Mouse (Mus musculus): ENCODE results near the gene Ptf1a. TPM values are rescaled to one million over a fixed set of nuclear protein-coding genes. Genes with fewer than 3 reads are reported as not detected.

Gene Ptf1a
- not detected for total RNA-seq (2021)

- peak in 1 of 2 experiments; percentile 27 for DNase-seq (ENCODE audit: extremely low spot score in 1 of 2, low spot score in 2 of 2)
- intact Hi-C loops (cut with DNase I): no loop called here
Measured at GRCm38 (mm10) chr2:19444931-19445831, at the start of gene Ptf1a. TSS of gene Ptf1a (plus strand) at chr2:19445663.

DNA sequence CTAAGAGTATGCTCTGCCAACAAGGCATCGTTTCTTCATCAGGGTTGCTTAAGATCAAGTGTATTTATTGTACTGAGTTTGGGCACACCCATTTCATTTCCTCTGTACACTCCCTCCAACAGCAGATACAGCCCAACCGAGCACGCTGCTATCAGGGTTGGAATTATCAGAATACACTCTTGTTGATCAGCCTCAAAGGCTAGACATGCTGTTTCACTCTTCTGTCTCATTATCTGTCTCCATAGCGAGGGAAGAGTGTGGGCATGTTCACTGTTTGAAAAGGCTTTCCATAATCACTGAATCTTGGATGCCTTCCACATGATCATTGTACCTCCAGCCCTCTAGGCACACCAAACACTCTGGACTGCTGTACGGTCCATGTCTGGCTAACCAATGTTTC lies 40.1 kb upstream of the Ptf1a start:
- DNase-seq (ENCODE audit: extremely low spot score in 1 of 2, low spot score in 2 of 2): no peak
- intact Hi-C loops (cut with DNase I): no loop called here

GRCm38 (mm10) chr2:19406531-19406930 lies 38.9 kb upstream of the Ptf1a start:
- no peak for DNase-seq (ENCODE audit: extremely low spot score in 1 of 2, low spot score in 2 of 2)
- intact Hi-C loops (cut with DNase I): no loop called here

- peak; percentile 29 to 70 for DNase-seq (ENCODE audit: extremely low spot score in 1 of 2, low spot score in 2 of 2)
- intact Hi-C loops (cut with DNase I): no loop called here
Measured at GRCm38 (mm10) chr2:19414222-19414965, 31.1 kb upstream of the Ptf1a start.

GRCm38 (mm10) chr2:19415063-19415521 lies 30.4 kb upstream of the Ptf1a start:
- DNase-seq (ENCODE audit: extremely low spot score in 1 of 2, low spot score in 2 of 2): peak in 1 of 2 experiments; percentile 80
- intact Hi-C loops (cut with DNase I): loop anchor here (5.0 kb wide), 1 partner anchor 107 kb away; no protein-coding TSS in a partner anchor

- no peak for DNase-seq (ENCODE audit: extremely low spot score in 1 of 2, low spot score in 2 of 2)
- intact Hi-C loops (cut with DNase I): loop anchor here (5.0 kb wide), 1 partner anchor 106 kb away; no protein-coding TSS in a partner anchor
Measured at GRCm38 (mm10) chr2:19416066-19416465, 29.4 kb upstream of the Ptf1a start.

DNA sequence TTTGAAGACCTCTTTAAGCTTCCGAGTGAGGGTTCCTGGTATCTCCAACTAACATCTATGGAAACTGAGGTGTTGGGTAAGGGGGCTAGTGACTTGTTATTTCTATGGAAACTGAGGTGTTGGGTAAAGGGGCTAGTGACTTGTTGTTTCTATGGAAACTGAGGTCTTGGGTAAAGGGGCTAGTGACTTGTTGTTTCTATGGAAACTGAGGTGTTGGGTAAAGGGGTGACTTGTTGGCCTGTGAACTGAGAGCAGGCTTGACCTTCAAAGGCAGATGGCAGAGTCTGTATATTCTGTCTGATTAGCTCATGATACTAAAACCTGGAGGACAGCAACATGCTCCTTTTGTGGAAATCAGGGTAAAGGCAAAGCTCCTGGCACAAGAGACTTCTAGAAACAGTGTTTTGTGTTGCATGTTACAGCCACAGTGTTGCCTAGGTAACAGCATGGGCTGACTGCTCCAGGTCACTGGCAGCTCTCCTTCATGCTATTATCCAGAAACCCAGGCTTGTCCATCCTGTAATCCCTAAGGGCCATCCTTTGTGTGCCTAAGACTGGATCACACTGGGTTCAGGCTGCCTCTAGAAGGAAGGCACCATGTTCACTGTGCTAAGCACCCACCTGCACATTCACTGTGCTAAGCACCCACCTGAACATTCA lies 25.6 kb upstream of the Ptf1a start:
- intact Hi-C loops (cut with DNase I): loop anchor here (5.0 kb wide), 1 partner anchor 102 kb away; no protein-coding TSS in a partner anchor
- DNase-seq (ENCODE audit: extremely low spot score in 1 of 2, low spot score in 2 of 2): no peak

DNA sequence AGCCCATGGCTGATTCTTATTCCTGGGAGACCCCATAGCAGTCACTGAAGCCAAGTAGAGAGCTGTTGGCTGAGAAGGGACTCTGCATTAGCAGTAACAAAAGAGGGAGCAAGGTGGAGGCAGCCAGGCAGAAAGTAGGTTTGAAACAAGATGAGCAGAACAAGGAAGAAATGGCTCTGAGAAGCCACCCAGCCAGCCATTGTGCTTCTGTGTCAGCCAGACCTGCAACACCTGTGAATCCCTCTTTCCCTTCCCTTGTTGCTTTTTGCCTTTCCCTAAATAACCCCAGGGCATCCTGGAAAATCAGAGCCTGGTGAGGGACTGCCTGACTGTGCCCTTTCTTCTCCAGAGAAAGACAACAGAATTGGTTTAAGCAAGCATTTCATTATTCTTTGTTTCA lies 23.2 kb upstream of the Ptf1a start:
- no peak for DNase-seq (ENCODE audit: extremely low spot score in 1 of 2, low spot score in 2 of 2)
- intact Hi-C loops (cut with DNase I): no loop called here

GRCm38 (mm10) chr2:19423086-19423485 lies 22.4 kb upstream of the Ptf1a start:
- intact Hi-C loops (cut with DNase I): no loop called here
- no peak for DNase-seq (ENCODE audit: extremely low spot score in 1 of 2, low spot score in 2 of 2)

DNA sequence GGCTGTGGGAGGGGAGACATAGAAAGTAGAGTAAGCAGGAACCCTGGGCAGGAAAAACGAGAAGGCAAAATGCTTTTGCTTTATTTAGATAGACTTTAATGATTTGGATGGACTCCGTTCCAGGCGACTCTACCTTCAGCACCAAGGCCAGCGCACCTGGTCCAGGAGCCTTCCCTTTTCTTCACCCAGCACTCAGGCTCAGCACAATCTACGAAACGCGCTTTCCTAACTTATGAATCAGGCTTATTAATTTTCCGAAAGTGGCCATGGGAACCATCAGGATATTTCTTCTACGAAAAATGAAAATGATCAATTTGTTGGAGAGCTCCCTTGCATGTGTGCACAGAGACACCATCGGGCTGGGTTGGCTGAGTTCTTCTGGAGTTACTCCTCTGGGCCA lies 16.4 kb upstream of the Ptf1a start:
- intact Hi-C loops (cut with DNase I): no loop called here
- no peak for DNase-seq (ENCODE audit: extremely low spot score in 1 of 2, low spot score in 2 of 2)

DNA sequence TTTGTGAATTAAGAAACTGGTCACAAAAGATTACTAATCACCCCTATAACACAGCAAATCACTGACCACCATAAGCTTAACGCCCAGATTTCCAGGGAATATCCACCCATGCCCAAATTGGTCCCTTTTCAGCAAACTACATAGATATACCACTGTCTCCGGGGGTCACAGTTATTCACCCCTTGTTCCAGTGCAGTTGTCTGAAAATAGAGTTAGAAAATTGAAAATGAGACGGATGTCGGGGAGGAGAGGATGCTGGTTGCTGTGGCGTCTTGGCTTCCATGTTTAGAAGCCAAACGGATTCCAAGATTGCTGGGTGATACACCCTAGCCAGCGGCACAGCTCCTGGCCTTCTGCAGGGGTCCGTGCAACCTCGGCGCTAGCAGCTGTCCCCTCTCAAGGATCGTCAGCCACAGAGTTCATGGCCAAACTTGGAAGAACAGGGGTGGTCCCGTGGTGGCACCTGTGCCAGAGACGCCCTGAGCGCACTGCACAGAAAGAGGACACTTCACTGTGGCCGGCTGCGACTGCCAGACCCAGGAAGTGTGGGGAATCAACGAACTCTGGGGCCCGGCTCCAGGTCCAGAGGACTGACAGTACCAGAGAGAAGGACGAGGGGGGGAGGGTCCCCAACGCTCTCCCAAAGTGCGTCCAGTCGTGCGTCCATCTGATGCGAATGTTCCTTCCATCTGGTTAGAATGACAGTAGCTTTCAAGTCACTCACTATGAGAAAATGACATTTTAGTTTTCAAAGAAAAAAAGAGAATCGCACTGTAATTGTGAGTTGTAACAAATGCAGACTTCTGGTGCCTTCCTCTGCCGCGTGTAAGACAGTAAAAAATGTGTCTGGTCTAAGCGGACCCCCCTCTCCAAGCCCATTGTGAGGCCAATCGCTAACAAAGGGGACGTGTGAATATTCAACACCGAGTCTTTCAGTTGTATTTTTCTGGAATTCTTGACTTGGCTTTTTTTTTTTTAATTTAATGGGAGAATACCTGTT lies 15.5 kb upstream of the Ptf1a start:
- intact Hi-C loops (cut with DNase I): no loop called here
- no peak for DNase-seq (ENCODE audit: extremely low spot score in 1 of 2, low spot score in 2 of 2)

DNA sequence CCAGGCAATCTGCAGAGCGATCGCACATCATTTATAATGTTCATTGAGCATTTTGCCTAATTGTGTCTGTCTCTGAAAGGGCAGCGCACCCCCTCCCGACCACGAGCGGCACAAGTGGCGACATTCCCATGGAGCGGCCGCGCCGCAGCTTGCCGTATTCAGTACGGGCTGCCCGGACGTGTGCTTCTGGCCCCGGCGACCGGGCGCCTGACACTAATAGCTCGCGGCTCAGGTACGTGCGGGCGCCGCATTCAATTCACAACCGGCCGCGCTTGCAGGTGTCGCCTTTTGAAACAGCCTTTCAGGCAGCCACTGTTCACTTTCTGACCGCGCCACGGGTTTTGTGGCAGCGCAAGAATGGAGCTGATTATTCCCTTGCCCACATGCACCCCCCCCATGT lies 14.7 kb upstream of the Ptf1a start:
- intact Hi-C loops (cut with DNase I): no loop called here

GRCm38 (mm10) chr2:19431186-19431585 lies 14.3 kb upstream of the Ptf1a start:
- intact Hi-C loops (cut with DNase I): no loop called here
- no peak for DNase-seq (ENCODE audit: extremely low spot score in 1 of 2, low spot score in 2 of 2)

More for the DNA sequence above, 14.7 kb upstream of the Ptf1a start:
- DNase-seq (ENCODE audit: extremely low spot score in 1 of 2, low spot score in 2 of 2): no peak

DNA sequence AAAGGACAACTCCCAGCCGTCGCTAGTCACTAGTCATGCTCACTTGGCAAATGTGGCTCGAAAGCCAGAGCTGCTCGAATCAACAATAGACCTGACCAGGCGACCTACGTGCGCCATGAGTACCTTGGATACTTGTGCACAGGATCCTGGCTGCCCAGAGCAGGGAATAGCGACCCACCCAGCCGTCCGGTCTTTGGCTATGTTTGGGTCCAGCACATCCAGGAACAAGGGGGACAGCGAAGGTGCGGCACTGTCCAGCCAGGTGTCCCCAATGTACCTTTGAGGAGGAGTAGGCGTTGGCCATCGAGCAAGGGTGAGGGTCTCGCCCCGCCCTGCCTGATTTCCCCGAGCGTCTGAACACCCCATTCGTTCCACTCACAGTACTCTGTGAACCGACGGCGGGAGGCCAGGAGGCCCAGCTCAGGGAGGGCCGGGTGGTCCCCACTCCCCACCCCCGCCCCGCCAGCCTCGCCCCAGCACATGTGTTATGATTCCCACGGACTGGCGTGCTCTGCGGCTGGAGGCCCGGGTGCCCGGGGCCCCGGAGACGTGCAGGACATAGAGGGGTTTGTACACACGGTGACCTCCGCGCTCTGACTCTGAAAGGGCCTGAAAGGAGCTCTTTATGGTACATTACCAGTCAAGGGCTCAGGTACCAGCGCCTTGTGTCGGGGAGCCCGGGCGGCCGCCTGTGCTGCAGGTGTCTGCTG lies 13.7 kb upstream of the Ptf1a start:
- intact Hi-C loops (cut with DNase I): no loop called here
- DNase-seq (ENCODE audit: extremely low spot score in 1 of 2, low spot score in 2 of 2): no peak

GRCm38 (mm10) chr2:19444346-19444745 lies 1.1 kb upstream of the Ptf1a start:
- intact Hi-C loops (cut with DNase I): no loop called here

GRCm38 (mm10) chr2:19445871-19446501 lies 523 bp downstream of the Ptf1a start:
- intact Hi-C loops (cut with DNase I): no loop called here
- DNase-seq (ENCODE audit: extremely low spot score in 1 of 2, low spot score in 2 of 2): peak in 1 of 2 experiments; percentile 25

More at GRCm38 (mm10) chr2:19444346-19444745, 1.1 kb upstream of the Ptf1a start:
- DNase-seq (ENCODE audit: extremely low spot score in 1 of 2, low spot score in 2 of 2): no peak

- intact Hi-C loops (cut with DNase I): no loop called here
- no peak for DNase-seq (ENCODE audit: extremely low spot score in 1 of 2, low spot score in 2 of 2)
Measured at GRCm38 (mm10) chr2:19446746-19447145, 1.3 kb downstream of the Ptf1a start.
